Mouse (Mus musculus): ENCODE measurements at regions not wholly inside any gene's neighbourhood (a gene's known extent, or its start where the extent isn't known, plus 50 kb on each side); places are given as distances from the start of the nearest gene placed in this dataset.

GRCm38 (mm10) chr3:21009650-21010049 lies 642.7 kb upstream of the Agtr1b start:
- TF ChIP-seq CTCF (IDR thresholded peaks at IDR 0.05; ENCODE audit: low read depth, low read length) (no peak), POLR2A (IDR thresholded peaks at IDR 0.05; ENCODE audit: extremely low read depth, insufficient read depth, low read length) (no peak)

All from liver, adult 2 months (tissue).